Mouse (Mus musculus) brain, embryonic 14.5 days (tissue): Measurements from ENCODE around the gene Tgm3. TPM values are rescaled to one million over a fixed set of nuclear protein-coding genes. Genes with fewer than 3 reads are reported as not detected.

Experiments
- DNase-seq: peaks from one replicate; pipeline ENCODE4 v3.0.0-alpha.2; 2011; ENCODE audit warnings: low read depth
- CTCF ChIP-seq: fragments of 200-500 bp; IDR thresholded peaks from 2 replicates; pipeline ENCODE4 v1.5.1; 2012; ENCODE audit warnings: inconsistent platforms, mild to moderate bottlenecking, moderate library complexity, borderline replicate concordance; ENCODE audit not compliant: insufficient read depth, insufficient read length; ENCODE audit errors: extremely low read depth
- POLR2A ChIP-seq: fragments of 200-500 bp; IDR thresholded peaks from 2 replicates; pipeline ENCODE4 v1.6.1; 2012; ENCODE audit warnings: mild to moderate bottlenecking, inconsistent platforms, borderline replicate concordance; ENCODE audit not compliant: poor library complexity, insufficient read depth, insufficient read length, severe bottlenecking; ENCODE audit errors: extremely low read depth
- polyA plus RNA-seq: library from polyadenylated mRNA; depleted of rRNA; stranded (reverse); fragments of >200 nt; gene quantifications from 2 replicates; pipeline ENCODE4 v1.2.3, GENCODE M21; 2012; rRNA removed

Tgm3 gene
- polyA plus RNA-seq, 1 experiment = 0.19 TPM

GRCm38 (mm10) chr2:130070396-130070795 is 58.2 kb downstream of the Tgm3 start:
- no peak for DNase-seq
- TF ChIP-seq CTCF = no peak
- no peak for TF ChIP-seq POLR2A

Other genes with a start within 250 kb of the Tgm3 start
- 24.2 and 24.6 TPM in 2 replicates for gene Stk35, start 211.8 kb upstream of the Tgm3 start, polyA plus RNA-seq
- gene Tgm6, start 100.1 kb downstream of the Tgm3 start, polyA plus RNA-seq = 0.18 and 0.23 TPM in 2 replicates
- gene Snrpb, start 167.1 kb downstream of the Tgm3 start, polyA plus RNA-seq = 268 and 420 TPM in 2 replicates
- gene Tmc2, start 182.8 kb downstream of the Tgm3 start, polyA plus RNA-seq = 0.05 TPM in 1 of 2 replicates, not detected in the other